Mouse (Mus musculus) left cerebral cortex, postnatal 25 days (tissue): ENCODE results near the gene Osbpl10. TPM values are rescaled to one million over a fixed set of nuclear protein-coding genes. Genes with fewer than 3 reads are reported as not detected.

Source experiments
- DNase-seq, 2 experiments: peaks; one replicate each; pipeline ENCODE4 v3.0.0; 2022; ENCODE audit warnings: low spot score in 2 of 2, mixed read lengths in 1 of 2
- intact Hi-C: fragments of 180-260 bp; cut with DNase I; formaldehyde crosslinking; loops from one replicate; pipeline ENCODE4 v1.15.1; 2025
- total RNA-seq, 2 experiments: library from RNA; stranded (reverse); gene quantifications; 2 replicates each; pipeline ENCODE4 v1.2.3; 2021

The Osbpl10 gene
- total RNA-seq, 2 experiments from 2014 or later = 46.4 to 54.6 TPM

GRCm38 (mm10) chr9:115197082-115197481, 218.7 kb downstream of the Osbpl10 start:
- intact Hi-C loops = no loop called here
- DNase-seq = no peak

- intact Hi-C loops = no loop called here
Measured at GRCm38 (mm10) chr9:115200166-115200862, 221.9 kb downstream of the Osbpl10 start.

GRCm38 (mm10) chr9:115201264-115201663, 222.9 kb downstream of the Osbpl10 start:
- no peak for DNase-seq

More at GRCm38 (mm10) chr9:115200166-115200862, 221.9 kb downstream of the Osbpl10 start:
- DNase-seq = no peak

GRCm38 (mm10) chr9:115203136-115203535, 224.8 kb downstream of the Osbpl10 start:
- intact Hi-C loops = no loop called here
- no peak for DNase-seq

More at GRCm38 (mm10) chr9:115201264-115201663, 222.9 kb downstream of the Osbpl10 start:
- intact Hi-C loops = no loop called here

DNA sequence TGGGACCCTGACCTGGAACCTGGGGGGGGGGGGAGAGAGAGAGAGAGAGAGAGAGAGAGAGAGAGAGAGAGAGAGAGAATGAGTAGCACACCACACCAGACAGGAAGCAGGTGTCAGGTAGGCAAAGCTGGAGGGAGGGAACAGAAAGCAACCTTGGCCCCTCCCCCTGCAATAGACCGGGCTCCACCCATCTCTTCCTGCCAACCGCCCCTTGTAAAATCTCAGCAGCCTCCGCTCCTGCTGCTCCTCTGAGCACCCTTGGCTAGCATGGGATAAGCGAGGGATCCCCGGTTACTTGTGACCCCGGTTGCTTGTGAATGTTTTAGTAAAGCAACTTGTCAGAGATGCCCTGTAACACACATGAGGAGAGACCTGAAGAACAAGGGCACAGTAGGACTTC, 227.1 kb downstream of the Osbpl10 start:
- intact Hi-C loops = no loop called here
- DNase-seq = peak in 1 of 2 experiments; percentile 24

- peak in 1 of 2 experiments; percentile 38 for DNase-seq
- intact Hi-C loops = no loop called here
Measured at GRCm38 (mm10) chr9:115206219-115206618, 227.8 kb downstream of the Osbpl10 start.

DNA sequence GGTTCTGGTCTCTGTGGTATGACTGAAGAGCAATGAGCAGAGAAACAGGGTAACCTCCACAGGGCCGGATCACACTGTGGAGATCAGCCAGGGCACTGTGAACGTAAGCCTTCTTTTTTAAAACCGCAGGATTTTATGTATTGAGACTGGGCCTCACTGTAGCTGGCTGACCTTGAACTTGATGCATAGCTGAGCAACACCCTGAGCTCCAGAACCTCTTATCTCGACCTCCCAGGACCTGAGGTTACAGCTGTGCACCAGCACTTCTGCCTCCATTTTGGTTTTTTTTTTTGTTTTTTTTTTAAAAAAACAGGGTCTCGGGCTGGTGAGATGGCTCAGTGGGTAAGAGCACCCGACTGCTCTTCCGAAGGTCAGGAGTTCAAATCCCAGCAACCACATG, 231.4 kb downstream of the Osbpl10 start:
- intact Hi-C loops = no loop called here
- DNase-seq = no peak

DNA sequence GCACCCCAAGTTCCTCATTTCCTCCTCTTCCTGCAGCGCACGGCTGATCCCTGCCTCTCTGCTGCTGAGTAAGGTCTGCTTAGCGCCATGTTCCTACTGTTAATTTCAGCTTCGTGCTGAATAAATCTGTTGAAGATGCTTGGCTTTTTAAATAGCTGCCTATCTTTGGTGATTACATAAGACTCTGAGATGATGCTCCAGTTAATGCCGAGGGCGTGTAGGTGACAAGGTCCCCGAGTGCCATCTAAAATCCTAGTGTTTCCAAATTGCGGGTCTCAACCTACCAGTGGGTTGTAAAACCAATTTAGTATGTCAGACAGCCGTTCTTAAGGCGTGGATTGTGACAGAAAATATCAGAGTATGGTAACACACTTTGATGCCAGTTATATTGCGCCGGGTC, 232.2 kb downstream of the Osbpl10 start:
- intact Hi-C loops = no loop called here
- DNase-seq = peak in 1 of 2 experiments; percentile 29

DNA sequence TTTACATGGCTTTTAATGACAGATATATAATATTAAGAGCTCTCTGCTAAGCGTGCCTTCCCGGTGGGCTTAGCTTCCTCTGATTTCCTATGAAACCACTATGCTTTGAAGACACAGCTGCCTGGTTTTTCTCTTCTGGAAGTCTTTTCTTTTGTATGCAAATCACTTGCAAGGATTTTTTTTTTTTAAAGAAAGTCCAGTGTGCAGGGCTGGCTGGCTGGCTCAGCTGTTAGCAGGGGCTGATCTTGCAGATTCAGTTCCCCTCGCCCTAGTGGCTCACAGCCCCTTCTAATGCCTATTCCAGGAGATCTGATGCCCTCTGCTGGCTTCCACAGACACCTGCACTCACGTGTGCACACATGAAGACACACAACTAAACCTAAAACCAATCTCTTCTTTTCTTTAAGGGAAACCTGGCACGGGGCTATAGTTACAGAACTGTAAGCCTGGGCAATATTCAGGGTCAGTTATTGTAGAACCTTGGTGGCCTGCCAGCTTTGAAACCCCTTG, 235.4 kb downstream of the Osbpl10 start:
- intact Hi-C loops = no loop called here
- no peak for DNase-seq

DNA sequence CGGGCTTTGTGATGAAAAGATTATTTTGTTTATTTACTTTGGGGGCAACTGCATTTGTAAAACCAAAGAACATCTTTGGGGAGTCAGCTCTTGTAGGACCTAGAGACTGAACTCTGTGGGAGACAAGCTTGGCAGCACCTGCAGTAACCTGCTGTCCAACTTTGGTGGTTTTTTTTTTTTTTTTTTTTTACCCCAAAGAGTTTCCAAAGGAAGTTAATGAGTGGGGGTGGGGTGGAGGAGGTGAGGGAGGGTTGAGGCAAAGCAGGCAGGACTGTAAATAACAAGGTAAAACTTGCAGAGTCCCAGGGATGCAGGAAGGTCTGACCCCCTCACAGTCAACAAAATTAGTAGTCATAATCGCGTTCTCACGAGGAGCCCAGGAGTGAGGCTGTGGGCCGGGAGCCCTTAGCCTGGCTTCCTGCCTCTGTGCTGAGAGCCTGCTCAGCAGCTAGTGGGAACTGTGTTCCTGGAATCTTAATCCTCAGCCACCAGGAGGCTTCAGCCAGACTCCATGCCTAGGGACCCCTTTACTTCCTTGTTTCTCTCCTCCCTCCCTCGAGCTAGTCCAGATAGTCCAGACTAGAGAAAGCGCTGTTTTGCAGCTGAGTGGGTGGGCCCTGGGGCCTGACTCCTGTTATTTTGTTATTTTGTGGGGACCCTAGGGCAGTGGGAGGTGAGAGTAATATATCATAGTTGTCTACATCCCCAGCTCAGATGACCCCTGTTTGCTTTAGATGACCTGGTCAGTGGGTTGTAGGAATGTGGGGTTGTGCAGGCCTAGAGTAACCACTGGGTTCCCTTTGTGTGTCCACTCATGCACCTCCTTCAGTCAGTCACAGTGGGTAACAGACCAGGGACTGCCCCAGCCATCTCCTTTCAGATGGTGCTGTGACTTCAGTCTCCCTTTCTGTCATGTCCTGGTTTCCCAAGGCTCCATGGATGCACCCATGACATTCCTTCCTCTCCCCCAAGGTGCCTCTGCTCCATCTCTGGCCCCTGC, 236.5 kb downstream of the Osbpl10 start:
- intact Hi-C loops = no loop called here

DNA sequence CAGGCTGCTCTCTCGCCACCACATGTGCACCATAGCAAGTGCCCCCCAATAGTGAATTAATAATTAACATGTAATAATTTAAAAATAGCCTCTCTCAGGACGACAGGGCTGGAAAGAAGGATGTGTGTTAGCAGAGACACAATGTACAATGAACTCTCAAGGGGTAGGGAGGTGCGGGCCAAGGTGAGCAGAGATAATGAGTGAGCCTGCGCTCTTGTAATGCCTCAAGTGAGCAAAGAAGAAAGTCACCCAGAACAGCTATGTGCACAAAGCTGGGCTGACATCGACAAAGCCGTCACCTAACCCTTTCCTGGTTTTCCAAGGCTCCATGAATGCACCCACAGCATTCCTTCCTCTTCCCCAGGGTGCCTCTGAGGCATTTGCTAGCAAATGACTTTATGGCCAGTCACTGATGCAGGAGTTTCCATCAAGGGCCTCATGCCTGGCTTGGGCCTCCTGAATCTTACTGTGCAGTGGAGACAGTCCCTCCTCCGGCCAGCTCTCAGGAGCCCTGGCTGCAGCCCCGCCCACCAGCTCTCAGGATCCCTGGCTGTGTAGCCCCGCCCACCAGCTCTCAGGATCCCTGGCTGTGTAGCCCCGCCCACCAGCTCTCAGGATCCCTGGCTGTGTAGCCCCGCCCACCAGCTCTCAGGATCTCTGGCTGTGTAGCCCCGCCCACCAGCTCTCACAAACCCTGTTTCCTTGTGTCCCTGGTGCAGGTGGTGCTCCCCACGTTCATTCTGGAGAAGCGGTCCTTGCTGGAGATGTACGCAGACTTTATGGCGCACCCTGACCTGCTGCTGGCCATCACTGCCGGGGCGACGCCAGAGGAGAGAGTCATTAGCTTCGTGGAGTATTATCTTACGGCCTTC, 237.7 kb downstream of the Osbpl10 start:
- intact Hi-C loops = no loop called here
- DNase-seq = no peak

More for the DNA sequence above, 236.5 kb downstream of the Osbpl10 start:
- no peak for DNase-seq

- intact Hi-C loops = no loop called here
- no peak for DNase-seq
Measured at GRCm38 (mm10) chr9:115217984-115218383, 239.6 kb downstream of the Osbpl10 start.

GRCm38 (mm10) chr9:115220466-115220865, 242.1 kb downstream of the Osbpl10 start:
- intact Hi-C loops = no loop called here
- DNase-seq = no peak

DNA sequence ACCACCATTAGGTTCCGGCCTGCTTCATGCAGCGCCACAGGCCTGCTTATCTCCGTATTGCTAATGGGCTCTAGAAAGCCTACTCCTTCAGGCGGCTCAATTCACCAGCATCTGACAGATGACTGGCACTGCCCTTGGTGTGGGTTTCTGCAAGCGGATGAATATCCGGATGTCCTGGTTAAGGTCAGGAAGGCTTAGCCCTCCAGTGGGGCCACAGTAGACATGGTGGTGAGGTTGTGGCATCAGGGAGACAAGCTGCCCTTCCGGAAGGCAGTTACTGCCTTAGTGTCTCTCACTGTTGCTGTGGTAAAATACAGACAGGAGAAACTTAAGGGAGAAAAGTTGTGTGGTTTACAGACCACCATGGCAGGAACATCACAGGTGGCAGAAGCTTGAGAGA, 242.9 kb downstream of the Osbpl10 start:
- no peak for DNase-seq
- intact Hi-C loops = no loop called here

GRCm38 (mm10) chr9:115224744-115225354, 246.5 kb downstream of the Osbpl10 start:
- intact Hi-C loops = no loop called here

GRCm38 (mm10) chr9:115229145-115229544, 250.8 kb downstream of the Osbpl10 start:
- intact Hi-C loops = no loop called here
- DNase-seq = no peak

More at GRCm38 (mm10) chr9:115224744-115225354, 246.5 kb downstream of the Osbpl10 start:
- DNase-seq = no peak

- intact Hi-C loops = loop anchor here (5.0 kb wide), 1 partner anchor 142 kb away; no protein-coding TSS in a partner anchor
- no peak for DNase-seq
Measured at GRCm38 (mm10) chr9:115229676-115230075, 251.3 kb downstream of the Osbpl10 start.

DNA sequence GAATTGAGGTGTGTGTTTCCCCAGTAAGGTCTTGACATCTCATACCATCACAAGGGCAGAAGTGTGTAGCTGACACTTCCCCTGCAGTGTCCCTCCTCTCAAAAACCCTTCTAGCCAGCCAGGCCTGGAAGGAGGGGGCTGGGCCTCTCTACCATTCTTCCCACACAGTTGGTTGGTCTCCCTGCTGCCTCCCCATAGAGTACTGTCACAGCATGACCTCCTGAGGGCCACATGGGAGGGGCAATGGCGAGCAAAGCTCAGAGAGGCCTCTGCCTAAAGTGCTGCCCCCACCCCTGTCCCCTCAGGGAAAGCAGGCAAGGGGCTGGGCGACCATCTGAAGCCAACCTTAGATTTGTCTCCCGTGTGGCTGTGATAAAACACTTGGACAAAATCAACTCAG, 251.8 kb downstream of the Osbpl10 start:
- DNase-seq = no peak
- intact Hi-C loops = loop anchor here (5.0 kb wide), 1 partner anchor 143 kb away; no protein-coding TSS in a partner anchor

- DNase-seq = no peak
- intact Hi-C loops = loop anchor here (5.0 kb wide), 1 partner anchor 144 kb away; no protein-coding TSS in a partner anchor
Measured at GRCm38 (mm10) chr9:115231476-115231875, 253.1 kb downstream of the Osbpl10 start.
